Mouse (Mus musculus) lung, postnatal 0 days (tissue): ENCODE results near the gene Map4.

ENCODE experiments used
- CTCF ChIP-seq: IDR thresholded peaks from 2 replicates; pipeline ENCODE4 v1.5.1; 2016; ENCODE audit warnings: antibody characterized with exemption, mild to moderate bottlenecking
- EP300 ChIP-seq: IDR thresholded peaks from 2 replicates; pipeline ENCODE4 v1.6.1; 2016; ENCODE audit warnings: antibody characterized with exemption, mild to moderate bottlenecking, control low read depth

DNA sequence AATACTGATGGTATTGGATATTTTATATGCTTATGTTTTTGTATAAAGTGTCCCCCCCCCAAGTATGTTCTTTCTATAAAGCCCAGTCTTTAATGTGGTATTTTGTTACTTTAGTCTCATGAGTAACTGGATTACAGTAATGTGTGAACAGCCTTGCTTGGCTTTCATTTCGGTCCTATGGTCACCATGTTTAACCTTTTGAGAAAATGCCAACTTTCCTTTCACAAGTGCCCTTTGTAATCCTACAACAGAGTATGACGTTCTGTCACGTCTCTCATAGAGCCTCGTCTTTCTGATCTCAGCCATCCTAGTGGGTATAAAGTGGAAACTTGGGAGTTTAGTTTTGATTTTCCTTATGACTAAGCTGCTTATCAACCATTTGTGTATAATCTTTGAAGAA is 11.5 kb downstream of the Map4 start:
- TF ChIP-seq CTCF (no peak), EP300 (no peak)
